ENCODE assay signal across 17 mouse cellular contexts in the genomic region with DNA sequence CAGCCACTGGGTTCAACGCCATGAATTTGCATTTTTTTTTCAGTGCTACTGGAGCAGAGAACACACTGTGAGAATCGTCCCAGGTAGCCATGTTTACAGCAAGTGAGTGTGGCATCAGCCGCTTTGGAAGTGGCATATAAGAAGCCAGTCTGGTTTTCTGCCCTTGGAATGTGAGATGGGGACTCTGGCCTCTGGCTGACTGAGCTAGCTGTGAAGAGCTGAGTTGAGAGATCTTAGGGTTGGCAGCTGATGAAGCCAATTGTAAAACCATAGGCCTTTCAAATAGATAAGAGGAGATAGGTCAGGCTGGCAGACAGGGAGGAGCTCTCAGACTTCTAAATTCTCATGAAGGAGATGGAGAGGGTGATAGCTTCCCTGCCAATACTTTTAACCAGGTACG.
"Had no signal": no experiment of that assay in that cellular context is flagged by ENCODE, and none has a peak within 500 bp of the region (broad histone marks: within the 10 kb centered on the region; RNA-seq: fewer than 3 reads in every experiment).

No protein-coding gene starts in this region.

- ATAC-seq: intestine, embryonic 15.5 days; midbrain, embryonic 16.5 days had no signal

- H3K9me3 ChIP-seq: intestine, embryonic 15.5 days; limb, embryonic 15.5 days; liver, embryonic 13.5 days; midbrain, embryonic 12.5 days; neural tube, embryonic 13.5 days had no signal

- H3K9ac ChIP-seq: intestine, embryonic 15.5 days; limb, embryonic 12.5 days; limb, embryonic 15.5 days; liver, embryonic 13.5 days; midbrain, embryonic 12.5 days; neural tube, embryonic 13.5 days had no signal

- H3K4me3 ChIP-seq: intestine, embryonic 15.5 days; limb, embryonic 12.5 days; limb, embryonic 15.5 days; liver, embryonic 13.5 days; midbrain, embryonic 12.5 days; myocyte; neural tube, embryonic 13.5 days had no signal

- H3K36me3 ChIP-seq: intestine, embryonic 15.5 days; limb, embryonic 12.5 days; limb, embryonic 15.5 days; liver, embryonic 13.5 days; midbrain, embryonic 12.5 days; neural tube, embryonic 13.5 days had no signal

- H3K27ac ChIP-seq: intestine, embryonic 15.5 days; limb, embryonic 12.5 days; limb, embryonic 15.5 days; liver, embryonic 13.5 days; midbrain, embryonic 12.5 days; neural tube, embryonic 13.5 days had no signal

- DNase-seq: kidney, postnatal 14 days; left cerebral cortex, postnatal 4 days; liver, embryonic 13.5 days; lung, adult 2 months; lung, postnatal 14 days; lung, postnatal 4 days; retina, postnatal 1 day; right cerebral cortex, postnatal 25 days; thymus, adult 18-20 months; thymus, postnatal 36 days had no signal

- H3K4me1 ChIP-seq: intestine, embryonic 15.5 days; limb, embryonic 12.5 days; midbrain, embryonic 12.5 days; neural tube, embryonic 13.5 days had no signal

- H3K4me2 ChIP-seq: intestine, embryonic 15.5 days; limb, embryonic 12.5 days; limb, embryonic 15.5 days; liver, embryonic 13.5 days; midbrain, embryonic 12.5 days; neural tube, embryonic 13.5 days had no signal

- H3K27me3 ChIP-seq: intestine, embryonic 15.5 days; limb, embryonic 12.5 days; limb, embryonic 15.5 days; liver, embryonic 13.5 days; midbrain, embryonic 12.5 days; neural tube, embryonic 13.5 days had no signal
